Mouse (Mus musculus): Measurements from ENCODE around the gene Supt7l. TPM values are rescaled to one million over a fixed set of nuclear protein-coding genes. Genes with fewer than 3 reads are reported as not detected.

Gene Supt7l
- polyA plus RNA-seq, 1 experiment from 2014 or later = 18.3 TPM

DNA sequence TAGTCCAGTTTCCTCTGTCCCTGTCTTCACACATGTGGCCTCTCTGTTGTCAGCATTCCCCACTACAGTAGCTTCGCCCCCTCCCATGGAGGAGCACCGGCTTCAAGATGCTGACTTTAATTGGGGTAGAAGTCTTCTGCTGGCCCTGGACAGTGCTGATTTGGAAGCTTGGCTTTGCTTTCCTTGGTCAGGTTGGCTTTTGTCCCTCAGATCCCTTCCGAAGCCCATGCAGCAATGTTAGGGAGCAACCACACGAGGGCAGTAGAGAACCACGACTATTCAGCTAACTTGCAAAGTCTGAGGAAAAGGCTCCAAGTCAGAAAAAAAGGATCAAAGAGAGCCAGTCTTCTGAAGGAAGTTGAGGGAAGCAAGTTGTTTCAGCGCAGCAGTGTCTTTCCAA is 35.9 kb upstream of the Supt7l start:
- ATAC-seq (ENCODE audit: insufficient read depth, low FRiP score) = no peak
- 6% methylated on average over 6 of the region's 6 CpGs for WGBS
- Histone ChIP-seq H3K27ac (ENCODE audit: low read length) (peak overlapping the region; percentile 43; the same call in 1 of the 2 replicates), H3K4me2 (ENCODE audit: low read depth, low read length) (no peak overlapping the region), H3K4me1 (ENCODE audit: control insufficient read depth, insufficient read depth, low read length) (no peaks in the 10 kb centered on the region), H3K4me3 (replicated peaks; ENCODE audit: low read length) (no peak overlapping the region), H3K27me3 (ENCODE audit: control insufficient read depth, insufficient read depth, low read length) (no peaks in the 10 kb centered on the region), H3K9ac (ENCODE audit: low read length) (peak overlapping the region; percentile 37; the same call in 1 of the 2 replicates), H3K9me3 (replicated peaks; ENCODE audit: control insufficient read depth, low read length) (no peaks in the 10 kb centered on the region), H3K36me3 (ENCODE audit: control insufficient read depth, insufficient read depth, low read length) (no peaks in the 10 kb centered on the region)

DNA sequence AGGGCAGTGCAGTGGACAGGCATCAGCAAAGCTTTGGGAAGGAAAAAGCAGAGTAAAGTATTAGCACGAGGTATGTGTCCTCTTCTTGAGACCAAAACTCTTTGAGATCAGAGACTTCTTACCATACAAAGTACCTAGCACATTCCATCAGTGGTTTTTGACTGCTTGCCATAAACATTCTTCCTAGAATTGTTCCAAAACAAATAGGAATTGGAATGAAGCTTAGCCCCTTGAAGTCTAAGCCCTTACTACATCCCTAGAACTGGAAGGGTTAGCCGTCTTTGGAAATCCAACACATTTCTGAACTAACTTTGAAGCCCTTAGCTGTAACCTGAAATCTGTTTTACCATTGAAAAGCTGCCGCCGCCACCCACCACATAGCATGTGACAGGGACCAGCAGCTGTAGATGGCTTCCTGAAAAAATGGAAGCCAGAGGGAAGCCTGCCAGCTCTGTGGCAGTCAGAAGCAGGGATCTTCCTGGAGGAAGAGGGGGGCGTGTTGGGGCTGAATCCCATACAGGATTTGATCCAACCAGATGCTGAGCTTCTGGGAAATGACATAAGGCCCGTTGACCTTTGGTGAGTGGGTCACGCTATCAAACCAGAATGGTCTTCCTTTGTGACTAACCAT is 34.5 kb upstream of the Supt7l start:
- no peaks in the 10 kb centered on the region for H3K27me3 ChIP-seq (ENCODE audit: control insufficient read depth, insufficient read depth, low read length)
- ATAC-seq (ENCODE audit: insufficient read depth, low FRiP score) = no peak
- H3K27ac ChIP-seq (ENCODE audit: low read length) = no peak overlapping the region
- H3K4me3 ChIP-seq (replicated peaks; ENCODE audit: low read length) = no peak overlapping the region
- H3K9ac ChIP-seq (ENCODE audit: low read length) = no peak overlapping the region
- H3K36me3 ChIP-seq (ENCODE audit: control insufficient read depth, insufficient read depth, low read length) = no peaks in the 10 kb centered on the region
- H3K4me1 ChIP-seq (ENCODE audit: control insufficient read depth, insufficient read depth, low read length) = no peaks in the 10 kb centered on the region
- no peaks in the 10 kb centered on the region for H3K9me3 ChIP-seq (replicated peaks; ENCODE audit: control insufficient read depth, low read length)
- H3K4me2 ChIP-seq (ENCODE audit: low read depth, low read length) = no peak overlapping the region
- WGBS = 72% methylated on average over 7 of the region's 7 CpGs

DNA sequence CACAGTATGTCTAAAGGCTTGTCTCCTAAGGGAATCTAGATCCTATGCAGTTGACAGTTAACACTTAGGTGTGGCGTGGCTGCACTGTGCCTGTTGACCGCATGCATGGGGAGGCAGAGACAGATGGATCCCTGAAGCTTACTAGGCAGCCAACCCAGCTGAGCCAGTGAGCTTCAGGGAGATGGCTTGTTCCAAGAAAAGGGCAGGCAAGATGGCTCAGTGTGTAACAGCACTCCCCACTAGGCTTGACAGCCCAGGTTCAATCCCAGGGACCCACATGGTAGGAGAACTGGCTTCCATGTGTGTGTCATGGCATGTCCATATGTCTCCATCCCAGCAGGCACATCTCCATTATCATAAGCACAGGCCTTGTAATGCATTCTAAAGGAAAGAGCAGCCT is 32.7 kb upstream of the Supt7l start:
- Histone ChIP-seq H3K4me3 (replicated peaks; ENCODE audit: low read length) (no peak overlapping the region), H3K9ac (ENCODE audit: low read length) (no peak overlapping the region), H3K27me3 (ENCODE audit: control insufficient read depth, insufficient read depth, low read length) (no peaks in the 10 kb centered on the region), H3K4me1 (ENCODE audit: control insufficient read depth, insufficient read depth, low read length) (no peaks in the 10 kb centered on the region), H3K4me2 (ENCODE audit: low read depth, low read length) (no peak overlapping the region), H3K9me3 (replicated peaks; ENCODE audit: control insufficient read depth, low read length) (no peaks in the 10 kb centered on the region), H3K36me3 (ENCODE audit: control insufficient read depth, insufficient read depth, low read length) (no peaks in the 10 kb centered on the region), H3K27ac (ENCODE audit: low read length) (no peak overlapping the region)
- 97% methylated on average over 2 of the region's 2 CpGs for WGBS
- ATAC-seq (ENCODE audit: insufficient read depth, low FRiP score) = no peak

DNA sequence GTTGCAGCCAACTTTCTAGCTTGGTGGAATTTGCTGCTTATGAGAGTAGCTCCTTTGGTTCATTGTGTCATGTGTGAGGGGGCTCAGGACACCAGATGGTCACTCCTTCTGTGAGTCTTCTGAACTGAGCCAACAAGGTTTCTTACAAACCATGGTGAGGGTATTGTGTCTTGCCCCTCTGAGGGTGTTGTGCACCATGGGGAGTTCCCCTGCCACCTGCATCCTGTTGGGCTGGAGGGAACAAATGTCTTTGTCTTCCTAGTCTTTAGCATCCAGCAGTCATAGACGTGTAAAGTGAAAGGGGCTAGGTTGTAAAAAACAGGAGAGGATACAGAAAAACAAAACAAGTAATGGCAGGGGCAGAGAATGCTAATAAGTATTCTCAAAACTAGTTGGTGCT is 31.8 kb upstream of the Supt7l start:
- Histone ChIP-seq H3K9ac (ENCODE audit: low read length) (no peak overlapping the region), H3K4me3 (replicated peaks; ENCODE audit: low read length) (no peak overlapping the region), H3K4me1 (ENCODE audit: control insufficient read depth, insufficient read depth, low read length) (no peaks in the 10 kb centered on the region), H3K36me3 (ENCODE audit: control insufficient read depth, insufficient read depth, low read length) (0 out of 2 replicates have a peak, but pooled peaks cover under 1% of the 10 kb centered on the region), H3K27me3 (ENCODE audit: control insufficient read depth, insufficient read depth, low read length) (no peaks in the 10 kb centered on the region), H3K4me2 (ENCODE audit: low read depth, low read length) (no peak overlapping the region), H3K27ac (ENCODE audit: low read length) (no peak overlapping the region), H3K9me3 (replicated peaks; ENCODE audit: control insufficient read depth, low read length) (no peaks in the 10 kb centered on the region)
- WGBS = 56% methylated on average over 1 of the region's 1 CpGs
- ATAC-seq (ENCODE audit: insufficient read depth, low FRiP score) = no peak

DNA sequence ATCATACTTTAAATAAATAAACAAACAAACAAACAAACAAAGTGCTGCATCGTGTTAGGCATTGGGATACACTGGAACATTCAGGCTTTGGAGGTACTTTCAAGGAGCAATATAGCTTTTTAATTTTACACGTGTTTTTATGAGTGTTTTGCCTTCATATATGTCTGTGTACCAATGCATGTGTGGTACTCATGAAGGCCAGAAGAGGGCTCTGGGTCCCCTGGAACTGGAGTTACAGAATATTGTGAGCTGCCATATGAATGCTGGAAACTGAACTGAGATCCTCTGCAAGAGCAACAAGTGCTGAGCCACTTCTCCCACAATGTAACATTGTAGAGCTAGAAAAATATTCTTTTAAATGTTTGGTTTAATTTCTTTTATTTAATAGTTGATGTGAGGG is 7.6 kb upstream of the Supt7l start:
- no peaks in the 10 kb centered on the region for H3K27me3 ChIP-seq (ENCODE audit: control insufficient read depth, insufficient read depth, low read length)

DNA sequence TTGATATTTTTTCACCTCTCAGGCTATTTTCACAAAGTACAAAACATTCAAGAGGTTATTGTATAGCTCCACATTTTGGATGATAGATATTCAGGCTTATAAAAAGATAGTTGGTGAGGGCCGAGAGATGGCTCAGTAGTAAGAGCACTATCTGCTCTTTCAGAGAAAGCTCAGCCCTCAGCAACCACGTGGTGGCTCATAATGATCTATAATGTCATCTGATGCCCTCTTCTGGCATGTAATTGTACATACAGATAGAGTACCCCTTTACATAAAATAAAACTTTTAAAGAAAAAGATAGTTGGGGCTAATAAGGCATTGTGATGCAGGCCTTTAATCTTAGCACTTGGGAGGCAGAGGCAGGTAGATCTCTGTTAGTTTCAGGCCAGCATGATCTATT is 953 bp upstream of the Supt7l start:
- no peak overlapping the region for H3K4me2 ChIP-seq (ENCODE audit: low read depth, low read length)
- 50% methylated on average over 2 of the region's 2 CpGs for WGBS
- ATAC-seq (ENCODE audit: insufficient read depth, low FRiP score) = no peak

More for the DNA sequence above, 7.6 kb upstream of the Supt7l start:
- Histone ChIP-seq H3K9ac (ENCODE audit: low read length) (no peak overlapping the region), H3K4me3 (replicated peaks; ENCODE audit: low read length) (no peak overlapping the region), H3K27ac (ENCODE audit: low read length) (no peak overlapping the region), H3K4me2 (ENCODE audit: low read depth, low read length) (no peak overlapping the region), H3K4me1 (ENCODE audit: control insufficient read depth, insufficient read depth, low read length) (no peaks in the 10 kb centered on the region), H3K9me3 (replicated peaks; ENCODE audit: control insufficient read depth, low read length) (no peaks in the 10 kb centered on the region), H3K36me3 (ENCODE audit: control insufficient read depth, insufficient read depth, low read length) (peaks cover 11% of the 10 kb centered on the region; the same call in 1 of the 2 replicates)
- 93% methylated on average over 2 of the region's 2 CpGs for WGBS
- no peak for ATAC-seq (ENCODE audit: insufficient read depth, low FRiP score)

DNA sequence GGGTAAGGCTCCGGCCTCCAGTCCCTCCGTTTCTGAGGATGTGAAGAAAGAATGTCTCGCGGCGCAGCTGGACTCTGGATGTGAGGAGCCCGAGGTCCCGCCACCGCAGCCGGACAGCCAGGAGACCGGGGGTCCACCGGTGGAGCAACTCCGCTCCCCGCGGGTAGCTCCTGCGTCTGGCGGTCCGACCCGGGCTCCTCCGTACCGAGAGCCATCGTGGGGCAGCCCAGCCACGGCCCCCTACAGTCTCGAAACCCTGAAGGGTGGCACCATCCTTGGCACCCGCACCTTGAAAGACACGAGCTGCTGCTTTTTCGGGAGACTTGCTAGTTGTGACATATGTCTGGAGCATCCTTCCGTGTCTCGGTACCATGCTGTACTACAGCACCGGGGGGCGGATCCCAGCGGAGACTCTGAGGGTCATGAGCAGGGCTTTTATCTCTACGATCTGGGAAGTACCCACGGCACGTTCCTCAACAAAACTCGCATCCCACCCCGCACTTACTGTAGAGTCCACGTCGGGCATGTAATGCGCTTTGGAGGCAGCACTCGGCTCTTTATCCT is 408 bp downstream of the Supt7l start:
- peak overlapping the region; percentile 88 for H3K4me2 ChIP-seq (ENCODE audit: low read depth, low read length)
- no peaks in the 10 kb centered on the region for H3K27me3 ChIP-seq (ENCODE audit: control insufficient read depth, insufficient read depth, low read length)
- H3K4me3 ChIP-seq (replicated peaks; ENCODE audit: low read length) = peak overlapping the region; percentile 95
- 3% methylated on average over 40 of the region's 40 CpGs for WGBS
- H3K9me3 ChIP-seq (replicated peaks; ENCODE audit: control insufficient read depth, low read length) = no peaks in the 10 kb centered on the region
- H3K9ac ChIP-seq (ENCODE audit: low read length) = peak overlapping the region; percentile 93
- peak; percentile 44; the same call in 1 of the 2 replicates for ATAC-seq (ENCODE audit: insufficient read depth, low FRiP score)
- H3K4me1 ChIP-seq (ENCODE audit: control insufficient read depth, insufficient read depth, low read length) = peaks cover 10% of the 10 kb centered on the region
- peak overlapping the region; percentile 90; the same call in 1 of the 2 replicates for H3K27ac ChIP-seq (ENCODE audit: low read length)
- H3K36me3 ChIP-seq (ENCODE audit: control insufficient read depth, insufficient read depth, low read length) = no peaks in the 10 kb centered on the region

More for the DNA sequence above, 953 bp upstream of the Supt7l start:
- Histone ChIP-seq H3K27ac (ENCODE audit: low read length) (no peak overlapping the region), H3K9me3 (replicated peaks; ENCODE audit: control insufficient read depth, low read length) (no peaks in the 10 kb centered on the region), H3K4me3 (replicated peaks; ENCODE audit: low read length) (no peak overlapping the region), H3K4me1 (ENCODE audit: control insufficient read depth, insufficient read depth, low read length) (peaks cover 10% of the 10 kb centered on the region), H3K36me3 (ENCODE audit: control insufficient read depth, insufficient read depth, low read length) (no peaks in the 10 kb centered on the region; the same call in 1 of the 2 replicates), H3K27me3 (ENCODE audit: control insufficient read depth, insufficient read depth, low read length) (no peaks in the 10 kb centered on the region), H3K9ac (ENCODE audit: low read length) (no peak overlapping the region)

DNA sequence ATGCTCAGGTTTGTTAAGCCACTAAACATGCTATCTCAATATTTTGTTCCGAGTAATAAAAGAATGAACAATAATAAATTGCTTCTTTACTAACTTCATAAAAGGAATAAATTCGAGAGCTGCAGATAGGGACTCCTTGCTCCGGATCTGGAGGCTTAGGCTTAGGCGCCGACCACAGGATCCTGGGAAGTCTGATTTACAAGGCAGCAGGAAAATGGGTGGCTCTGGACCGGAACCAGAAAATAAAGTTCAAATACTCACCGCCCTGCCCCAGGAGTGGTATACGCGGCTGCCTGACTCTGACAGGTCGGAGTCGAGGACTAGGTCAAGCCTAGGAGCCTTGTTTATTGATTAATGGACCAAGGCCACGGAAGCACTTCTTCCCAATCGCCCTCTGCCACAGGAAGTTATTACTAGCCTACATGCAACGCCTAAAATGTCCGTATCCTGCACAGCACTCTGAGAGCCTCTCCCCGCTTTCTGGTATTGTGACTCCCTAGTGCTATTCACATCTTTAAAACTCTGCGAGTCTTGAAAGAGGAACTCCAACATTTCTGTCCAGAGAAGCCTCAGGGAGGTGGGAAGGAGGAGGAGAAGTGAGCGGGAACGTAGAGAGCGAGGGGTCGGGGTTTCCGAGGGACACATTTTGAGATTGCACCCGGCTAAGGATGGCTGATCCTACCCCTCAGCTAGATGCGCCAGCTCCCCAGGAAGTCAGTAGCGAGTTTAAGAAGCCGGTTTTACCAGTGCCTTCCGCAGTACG is 1.1 kb downstream of the Supt7l start, which contains the start of gene Slc4a1ap:
Gene Slc4a1ap (plus strand): TSS at position 642 of the 763 bp plus-strand sequence.
- Histone ChIP-seq H3K9ac (ENCODE audit: low read length) (peak within 1 kb of the TSS; percentile 93), H3K4me1 (ENCODE audit: control insufficient read depth, insufficient read depth, low read length) (peaks cover 10% of the 10 kb centered on the region), H3K9me3 (replicated peaks; ENCODE audit: control insufficient read depth, low read length) (no peaks in the 10 kb centered on the region), H3K4me3 (replicated peaks; ENCODE audit: low read length) (peak within 1 kb of the TSS; percentile 95), H3K4me2 (ENCODE audit: low read depth, low read length) (peak within 1 kb of the TSS; percentile 88), H3K27me3 (ENCODE audit: control insufficient read depth, insufficient read depth, low read length) (no peaks in the 10 kb centered on the region), H3K27ac (ENCODE audit: low read length) (peak within 1 kb of the TSS; percentile 90; the same call in 1 of the 2 replicates), H3K36me3 (ENCODE audit: control insufficient read depth, insufficient read depth, low read length) (peaks cover under 1% of the 10 kb centered on the region; the same call in 1 of the 2 replicates)
- ATAC-seq (ENCODE audit: insufficient read depth, low FRiP score) = peak; percentile 82; the same call in 1 of the 2 replicates
- under 1% methylated on average over 28 of the region's 28 CpGs for WGBS

DNA sequence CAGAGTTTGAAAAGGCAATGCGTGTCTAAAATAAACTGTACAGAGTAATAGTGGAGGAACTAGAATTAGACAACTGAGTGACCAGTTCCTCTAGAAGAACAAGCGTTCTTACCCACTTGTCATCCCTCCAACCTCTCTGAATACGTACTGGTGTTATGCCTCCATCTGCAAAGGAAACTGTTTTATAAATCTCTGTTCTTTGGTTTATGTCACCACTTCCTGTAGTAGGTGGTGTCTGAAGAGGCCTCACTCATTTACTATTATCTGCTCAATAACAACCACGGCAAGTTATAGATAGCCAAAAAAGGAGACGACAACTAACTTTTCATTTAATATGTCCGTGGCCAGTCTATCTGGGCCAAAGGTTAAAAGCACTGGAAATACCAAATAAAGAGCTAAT is 7.1 kb downstream of the Supt7l start:
- H3K4me2 ChIP-seq (ENCODE audit: low read depth, low read length) = no peak overlapping the region
- H3K9ac ChIP-seq (ENCODE audit: low read length) = no peak overlapping the region
- peaks cover 6% of the 10 kb centered on the region for H3K36me3 ChIP-seq (ENCODE audit: control insufficient read depth, insufficient read depth, low read length)
- ATAC-seq (ENCODE audit: insufficient read depth, low FRiP score) = no peak
- peaks cover under 1% of the 10 kb centered on the region; the same call in 1 of the 2 replicates for H3K4me1 ChIP-seq (ENCODE audit: control insufficient read depth, insufficient read depth, low read length)
- H3K4me3 ChIP-seq (replicated peaks; ENCODE audit: low read length) = no peak overlapping the region
- 88% methylated on average over 6 of the region's 6 CpGs for WGBS
- no peaks in the 10 kb centered on the region for H3K9me3 ChIP-seq (replicated peaks; ENCODE audit: control insufficient read depth, low read length)
- H3K27ac ChIP-seq (ENCODE audit: low read length) = no peak overlapping the region
- H3K27me3 ChIP-seq (ENCODE audit: control insufficient read depth, insufficient read depth, low read length) = no peaks in the 10 kb centered on the region

Measured in stomach, embryonic 16.5 days (tissue).